Mouse (Mus musculus): ENCODE data around the gene Ikzf1. TPM values are rescaled to one million over a fixed set of nuclear protein-coding genes. Genes with fewer than 3 reads are reported as not detected.
A peak's percentile ranks its signal among the peaks of the same experiment; 100 is the strongest.

The Ikzf1 gene
- total RNA-seq, 2 experiments from 2014 or later: 58.3 to 160 TPM

GRCm38 (mm10) chr11:11717606-11718167, 32.9 kb downstream of the Ikzf1 start:
- ATAC-seq (replicated peaks; ENCODE audit: poor library complexity): no peak

DNA sequence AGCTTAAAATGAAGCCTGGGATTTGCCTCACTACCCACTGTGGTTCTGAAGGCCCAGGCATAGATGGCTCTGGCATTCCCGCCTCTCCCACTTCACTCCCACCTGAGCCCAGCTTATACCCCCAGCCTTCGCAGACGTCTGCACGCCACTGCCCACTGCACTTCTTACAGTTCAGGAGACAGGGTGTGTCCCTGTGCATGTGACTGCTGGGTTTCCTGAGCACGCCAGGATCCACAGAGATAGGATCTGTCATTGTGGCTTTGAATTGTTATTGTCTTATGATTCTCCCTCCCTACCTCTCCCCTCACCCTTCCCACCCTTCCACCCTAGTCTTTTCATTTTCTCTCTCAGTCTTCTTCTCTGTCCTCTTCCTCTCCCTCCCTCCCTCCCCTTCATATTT, 34.9 kb downstream of the Ikzf1 start:
- ATAC-seq (replicated peaks; ENCODE audit: poor library complexity): peak; percentile 49

- ATAC-seq (replicated peaks; ENCODE audit: poor library complexity): no peak
These were observed 40.6 kb downstream of the Ikzf1 start for GRCm38 (mm10) chr11:11725252-11725875.

- ATAC-seq (replicated peaks; ENCODE audit: poor library complexity): no peak
These were observed 41.2 kb downstream of the Ikzf1 start for GRCm38 (mm10) chr11:11725876-11726525.

DNA sequence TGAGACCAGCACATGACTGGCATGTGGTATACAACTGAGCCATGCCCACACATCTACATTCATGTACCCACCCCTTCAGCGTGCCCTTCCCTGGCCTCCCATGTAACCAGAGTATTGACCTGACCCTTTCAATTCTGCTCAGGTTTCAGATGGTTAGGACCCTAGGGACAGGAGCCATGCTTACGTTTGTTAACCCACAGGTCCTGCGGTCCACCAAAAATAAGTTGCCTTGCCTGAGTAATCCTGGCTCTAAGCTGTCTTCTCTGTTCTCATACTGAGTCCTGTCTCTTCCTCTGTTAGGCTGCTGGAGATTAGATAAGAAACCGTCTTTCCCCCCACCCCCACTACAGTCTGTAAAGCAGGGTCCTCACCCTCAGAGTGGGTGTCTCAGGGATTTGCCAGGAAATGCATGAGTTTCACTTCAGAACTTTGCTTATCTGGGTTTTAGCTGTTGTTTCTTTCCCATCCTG, 42.0 kb downstream of the Ikzf1 start:
- no peak for ATAC-seq (replicated peaks; ENCODE audit: poor library complexity)

DNA sequence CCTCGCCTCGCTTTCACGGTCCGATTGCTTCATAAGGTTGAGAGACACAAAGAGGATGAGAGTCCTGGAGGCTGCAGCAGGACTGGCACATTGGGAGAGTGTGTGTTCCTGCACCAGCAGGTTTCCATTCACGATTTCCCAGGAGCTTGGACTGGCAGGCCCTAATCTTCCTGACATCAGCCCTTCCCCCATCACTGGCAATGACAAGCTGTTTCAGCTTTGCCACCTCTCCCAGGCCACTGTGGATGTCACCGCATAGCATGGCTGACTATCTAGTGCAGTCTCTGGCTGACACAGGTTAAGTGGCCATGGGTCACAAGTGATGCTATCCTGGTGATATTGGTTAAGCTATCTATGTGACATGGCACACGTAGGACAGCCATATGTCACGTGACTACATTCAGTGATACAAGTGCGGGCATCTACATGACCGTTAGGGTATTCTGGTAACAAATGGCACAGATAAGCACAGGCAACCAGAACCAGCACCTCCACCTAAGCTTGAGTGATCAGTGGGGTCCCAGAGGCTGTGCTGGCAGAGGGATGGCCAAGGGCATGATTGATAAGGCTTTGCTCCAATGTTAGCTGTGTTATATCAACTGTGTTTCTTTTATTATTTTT, 43.2 kb downstream of the Ikzf1 start:
- peak; percentile 13 for ATAC-seq (replicated peaks; ENCODE audit: poor library complexity)

- ATAC-seq (replicated peaks; ENCODE audit: poor library complexity): peak; percentile 54
These were observed 44.4 kb downstream of the Ikzf1 start for GRCm38 (mm10) chr11:11729216-11729615.

- ATAC-seq (replicated peaks; ENCODE audit: poor library complexity): peak; percentile 54
These were observed 45.3 kb downstream of the Ikzf1 start for GRCm38 (mm10) chr11:11730062-11730461.

DNA sequence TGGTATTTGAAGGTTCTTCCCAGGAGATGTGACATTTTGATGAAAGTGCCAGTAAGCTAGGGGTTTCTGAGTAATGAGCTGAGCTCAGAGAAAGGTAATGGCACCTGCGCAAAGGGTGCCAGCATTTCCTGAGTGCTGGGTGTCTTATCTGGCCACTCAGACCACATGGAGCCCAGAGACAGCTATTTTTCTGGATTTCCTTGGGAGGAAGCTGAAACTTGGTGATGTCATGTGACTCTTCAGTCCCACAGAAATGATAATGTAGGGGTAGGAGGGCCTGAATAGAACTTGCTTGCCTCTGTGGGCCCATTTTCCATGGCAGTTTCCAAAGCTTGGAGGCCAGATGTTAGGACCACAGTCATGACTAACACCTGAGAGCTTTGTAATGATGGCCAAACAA, 46.9 kb downstream of the Ikzf1 start:
- no peak for ATAC-seq (replicated peaks; ENCODE audit: poor library complexity)

DNA sequence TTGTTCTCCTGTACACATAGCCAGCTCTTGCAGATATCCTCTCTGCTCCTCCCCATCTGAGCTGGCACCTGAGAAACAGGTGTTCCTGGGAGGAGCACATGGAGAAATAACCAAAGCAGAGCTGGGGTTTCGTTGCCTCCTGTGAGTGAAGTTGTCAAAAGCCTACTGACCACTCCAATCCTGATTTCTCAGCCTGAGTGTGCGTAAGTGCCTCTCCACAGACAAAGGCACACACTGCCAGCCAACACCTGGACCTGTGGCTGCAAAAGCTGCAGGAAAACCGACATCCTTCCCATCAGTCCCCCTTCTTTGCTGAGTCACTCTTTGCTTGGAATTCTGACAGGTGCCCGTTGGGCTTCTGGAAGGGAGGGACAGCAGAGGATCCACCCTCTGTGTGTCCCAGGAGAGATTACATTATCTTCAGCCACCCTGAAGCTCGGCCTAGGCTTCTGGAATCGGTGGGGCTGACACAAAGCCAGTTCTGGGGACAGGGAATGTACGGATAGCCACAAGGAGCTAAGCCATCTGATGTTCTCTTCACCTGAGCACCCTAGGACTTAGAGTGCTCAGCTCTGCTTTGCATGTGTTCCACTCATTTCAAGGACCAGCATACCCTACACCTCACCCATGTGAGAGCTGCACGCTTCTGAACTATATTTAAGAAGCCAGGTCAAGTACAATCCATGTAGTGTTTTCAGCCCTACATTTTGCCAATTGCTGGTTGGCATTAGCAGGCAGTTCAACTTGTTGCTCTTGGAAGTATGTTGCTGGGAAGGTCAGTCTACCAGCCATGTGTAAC, 48.4 kb downstream of the Ikzf1 start:
- ATAC-seq (replicated peaks; ENCODE audit: poor library complexity): 0 out of 2 replicates have a peak, but pooled peaks have one; percentile 5

- peak; percentile 46 for ATAC-seq (replicated peaks; ENCODE audit: poor library complexity)
These were observed 50.4 kb downstream of the Ikzf1 start for GRCm38 (mm10) chr11:11735155-11735554.

DNA sequence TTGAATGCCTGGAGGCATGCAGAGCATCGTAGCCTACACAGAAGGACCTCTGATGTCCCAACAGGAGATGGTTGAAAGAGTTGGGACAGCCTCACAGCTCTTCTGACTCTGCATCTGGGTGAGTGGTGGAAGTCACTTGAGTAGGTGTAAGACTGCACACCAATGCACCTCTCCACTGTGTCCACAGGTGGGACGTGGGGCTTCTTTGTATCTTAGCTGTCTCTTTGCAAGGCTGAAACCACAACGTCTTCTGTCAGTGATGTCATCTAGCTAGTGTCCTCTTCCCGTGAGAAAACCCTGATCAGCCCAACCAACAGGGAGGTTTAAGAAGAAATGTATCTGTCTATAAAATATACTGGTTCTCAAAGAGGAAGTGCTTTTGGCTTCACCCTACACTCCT, 52.1 kb downstream of the Ikzf1 start:
- no peak for ATAC-seq (replicated peaks; ENCODE audit: poor library complexity)

GRCm38 (mm10) chr11:11737562-11737961, 52.8 kb downstream of the Ikzf1 start:
- ATAC-seq (replicated peaks; ENCODE audit: poor library complexity): no peak

- no peak for ATAC-seq (replicated peaks; ENCODE audit: poor library complexity)
These were observed 54.3 kb downstream of the Ikzf1 start for GRCm38 (mm10) chr11:11739054-11739453.

GRCm38 (mm10) chr11:11740603-11741002, 55.8 kb downstream of the Ikzf1 start:
- ATAC-seq (replicated peaks; ENCODE audit: poor library complexity): no peak

- no peak; the same call in 1 of the 2 replicates for ATAC-seq (replicated peaks; ENCODE audit: poor library complexity)
These were observed 56.8 kb downstream of the Ikzf1 start for GRCm38 (mm10) chr11:11741574-11741973.

DNA sequence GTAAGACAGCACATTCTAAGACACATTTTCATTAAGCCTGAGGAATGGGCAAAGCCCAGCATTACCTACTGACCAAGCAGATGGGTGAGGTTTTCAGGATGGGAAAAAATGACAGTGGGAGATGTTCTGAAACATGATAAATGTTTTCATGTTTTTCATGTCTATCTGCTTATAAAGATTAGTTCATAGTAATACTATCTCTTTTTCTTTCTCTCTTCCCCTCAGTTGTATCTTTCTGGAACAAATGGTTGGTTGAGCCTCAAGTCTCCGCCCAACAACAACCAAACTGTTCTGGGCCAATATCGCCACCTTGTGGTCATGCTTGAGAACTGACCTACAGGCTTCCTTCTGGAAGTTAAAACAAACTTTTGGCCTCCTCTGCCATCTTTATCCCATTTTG, 57.8 kb downstream of the Ikzf1 start:
- ATAC-seq (replicated peaks; ENCODE audit: poor library complexity): peak; percentile 87

- ATAC-seq (replicated peaks; ENCODE audit: poor library complexity): no peak
These were observed 59.4 kb downstream of the Ikzf1 start for GRCm38 (mm10) chr11:11744222-11744621.

DNA sequence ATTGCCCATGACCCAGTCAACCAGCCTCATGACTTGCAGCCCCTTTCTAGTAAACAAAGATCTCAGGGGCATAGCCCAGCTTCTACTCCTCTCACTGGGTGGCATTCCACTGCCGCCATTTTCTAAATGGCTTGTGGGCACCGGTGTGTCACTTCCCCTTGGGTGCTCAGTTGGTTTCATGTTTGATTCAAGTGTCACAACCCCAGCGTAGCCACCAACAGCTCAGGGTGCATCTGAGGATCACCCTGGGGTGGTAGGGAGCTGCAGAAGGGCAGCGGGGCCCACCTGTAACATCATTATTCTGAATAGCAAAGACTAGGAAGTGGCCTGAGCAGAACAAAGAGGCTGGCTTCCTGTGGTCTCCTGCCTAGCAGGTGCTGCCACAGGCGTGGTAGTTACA, 66.3 kb downstream of the Ikzf1 start:
- ATAC-seq (replicated peaks; ENCODE audit: poor library complexity): peak; percentile 38

GRCm38 (mm10) chr11:11752859-11753258, 68.1 kb downstream of the Ikzf1 start:
- ATAC-seq (replicated peaks; ENCODE audit: poor library complexity): no peak

DNA sequence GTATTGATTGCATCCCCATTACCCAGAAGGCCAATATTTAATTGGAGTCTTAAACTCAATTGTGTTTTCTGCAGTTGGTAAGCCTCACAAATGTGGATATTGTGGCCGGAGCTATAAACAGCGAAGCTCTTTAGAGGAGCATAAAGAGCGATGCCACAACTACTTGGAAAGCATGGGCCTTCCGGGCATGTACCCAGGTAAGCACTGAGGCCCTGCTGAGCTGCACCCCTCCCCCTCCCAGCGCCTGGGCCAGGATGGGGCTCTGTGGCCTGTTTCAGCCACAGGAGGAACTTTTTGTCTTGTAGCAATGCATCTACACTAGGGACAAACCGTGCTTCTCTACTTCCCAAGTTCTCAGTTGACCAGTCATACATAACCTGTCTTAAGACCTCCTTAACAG, 73.3 kb downstream of the Ikzf1 start:
- ATAC-seq (replicated peaks; ENCODE audit: poor library complexity): no peak

All from megakaryocyte progenitor cell, adult 5-6 weeks (primary cell).